Mouse (Mus musculus) effector memory CD4-positive, alpha-beta T cell, adult 5 months (primary cell): Measurements from ENCODE around the gene Cdc5l. TPM values are rescaled to one million over a fixed set of nuclear protein-coding genes. Genes with fewer than 3 reads are reported as not detected.

Experiments used
- polyA plus RNA-seq: library from polyadenylated mRNA; unstranded; fragments of 100-300 nt; shearing (Covaris generic); gene quantifications from one replicate; pipeline ENCODE4 v1.2.1, GENCODE M21; 2017

The Cdc5l gene
- polyA plus RNA-seq: 70.0 TPM

GRCm38 (mm10) chr17:45433419-45434261 lies at the start of gene Cdc5l:
Gene Cdc5l (minus strand): TSS chr17:45433737.

GRCm38 (mm10) chr17:45474669-45475465 lies 41.3 kb upstream of the Cdc5l start, which contains the start of gene Spats1:
Gene Spats1 (minus strand): TSS chr17:45475415.

Other genes starting within 250 kb of the Cdc5l start
- gene Spats1, start 41.7 kb upstream of the Cdc5l start, polyA plus RNA-seq: 0.31 TPM
- 13.0 TPM for gene Aars2, start 73.1 kb upstream of the Cdc5l start, polyA plus RNA-seq
- not detected for gene Tcte1, start 89.7 kb upstream of the Cdc5l start, polyA plus RNA-seq
- 0.22 TPM for gene Tmem151b, start 115.9 kb upstream of the Cdc5l start, polyA plus RNA-seq
- gene Nfkbie, start 122.0 kb upstream of the Cdc5l start, polyA plus RNA-seq: 129 TPM
- gene Slc35b2, start 130.1 kb upstream of the Cdc5l start, polyA plus RNA-seq: 45.3 TPM
- gene Hsp90ab1, start 139.5 kb upstream of the Cdc5l start, polyA plus RNA-seq: 1,825 TPM
- 65.1 TPM for gene Slc29a1, start 165.9 kb upstream of the Cdc5l start, polyA plus RNA-seq
- gene Mymx, start 168.4 kb upstream of the Cdc5l start, polyA plus RNA-seq: not detected
- gene Capn11, start 225.6 kb upstream of the Cdc5l start, polyA plus RNA-seq: 0.85 TPM